Mouse (Mus musculus) heart, adult 8-10 months (tissue): ENCODE results near the gene Fbh1. TPM values are rescaled to one million over a fixed set of nuclear protein-coding genes. Genes with fewer than 3 reads are reported as not detected.
"Not testable (repeated sequence)": the region's sequence is repeated elsewhere in the genome, so short reads cannot be mapped to it uniquely, and the experiment has no call there.

Experiments used
- DNase-seq: peaks from one replicate; pipeline ENCODE4 v3.0.0; 2022; ENCODE audit warnings: low spot score
- total RNA-seq, 4 experiments: library from RNA; stranded (reverse); gene quantifications; 2 replicates each; pipeline ENCODE4 v1.2.4; 2022

Gene Fbh1
- total RNA-seq, 4 experiments from 2014 or later: 58.5 to 74.7 (median 69.2) TPM

- DNase-seq: no peak
Observed at GRCm38 (mm10) chr2:11722564-11722963, 54.8 kb downstream of the Fbh1 start.

- DNase-seq: no peak
Observed at GRCm38 (mm10) chr2:11718573-11718972, 58.8 kb downstream of the Fbh1 start.

- no peak for DNase-seq
Observed at GRCm38 (mm10) chr2:11714535-11714934, 62.8 kb downstream of the Fbh1 start.

- DNase-seq: no peak
Observed at GRCm38 (mm10) chr2:11713021-11713420, 64.4 kb downstream of the Fbh1 start.

GRCm38 (mm10) chr2:11712483-11712990 is 64.8 kb downstream of the Fbh1 start:
- peak; percentile 36 for DNase-seq

- DNase-seq: not testable (repeated sequence)
Observed at GRCm38 (mm10) chr2:11710101-11710500, 67.3 kb downstream of the Fbh1 start.

GRCm38 (mm10) chr2:11708538-11708937 is 68.8 kb downstream of the Fbh1 start:
- peak; percentile 19 for DNase-seq

GRCm38 (mm10) chr2:11706746-11707065 is 70.7 kb downstream of the Fbh1 start:
- DNase-seq: peak; percentile 44

GRCm38 (mm10) chr2:11706030-11706745 is 71.2 kb downstream of the Fbh1 start:
- peak; percentile 31 for DNase-seq

GRCm38 (mm10) chr2:11705201-11706025 is 72.0 kb downstream of the Fbh1 start, which contains the start of gene Il15ra:
Il15ra (plus strand) TSS chr2:11705290.
- DNase-seq: peak; percentile 86

- no peak for DNase-seq
Observed at GRCm38 (mm10) chr2:11699905-11700304, 77.5 kb downstream of the Fbh1 start.

- DNase-seq: no peak
Observed at GRCm38 (mm10) chr2:11698994-11699393, 78.4 kb downstream of the Fbh1 start.

GRCm38 (mm10) chr2:11695867-11696266 is 81.5 kb downstream of the Fbh1 start:
- no peak for DNase-seq

- DNase-seq: no peak
Observed at GRCm38 (mm10) chr2:11694104-11694503, 83.3 kb downstream of the Fbh1 start.

- no peak for DNase-seq
Observed at GRCm38 (mm10) chr2:11693352-11693751, 84.0 kb downstream of the Fbh1 start.

Other genes starting within 250 kb of the Fbh1 start
- gene Pfkfb3, start 223.5 kb downstream of the Fbh1 start, total RNA-seq: 10 to 100 TPM in 2 of 4 experiments, 1 to 10 TPM in 2; 5.5 to 14.7 (median 9.7) TPM
- gene Rbm17, start 173.4 kb downstream of the Fbh1 start, total RNA-seq: 10 to 100 TPM; 46.0 to 59.0 (median 51.3) TPM
- gene Gm17490, start 151.3 kb downstream of the Fbh1 start, total RNA-seq: not detected
- gene Il2ra, start 134.8 kb downstream of the Fbh1 start, total RNA-seq: 1 to 10 TPM in 3 of 4 experiments, under 1 TPM in 1; 0.62 to 1.5 (median 1.3) TPM
- gene Il15ra, start 72.3 kb downstream of the Fbh1 start, total RNA-seq: 10 to 100 TPM; 26.0 to 33.2 (median 30.6) TPM
- 10 to 100 TPM; 14.7 to 20.6 (median 19.1) TPM for gene Ankrd16, start 294 bp upstream of the Fbh1 start, total RNA-seq